Mouse (Mus musculus): ENCODE data around the gene Znhit3.

Gene Znhit3

DNA sequence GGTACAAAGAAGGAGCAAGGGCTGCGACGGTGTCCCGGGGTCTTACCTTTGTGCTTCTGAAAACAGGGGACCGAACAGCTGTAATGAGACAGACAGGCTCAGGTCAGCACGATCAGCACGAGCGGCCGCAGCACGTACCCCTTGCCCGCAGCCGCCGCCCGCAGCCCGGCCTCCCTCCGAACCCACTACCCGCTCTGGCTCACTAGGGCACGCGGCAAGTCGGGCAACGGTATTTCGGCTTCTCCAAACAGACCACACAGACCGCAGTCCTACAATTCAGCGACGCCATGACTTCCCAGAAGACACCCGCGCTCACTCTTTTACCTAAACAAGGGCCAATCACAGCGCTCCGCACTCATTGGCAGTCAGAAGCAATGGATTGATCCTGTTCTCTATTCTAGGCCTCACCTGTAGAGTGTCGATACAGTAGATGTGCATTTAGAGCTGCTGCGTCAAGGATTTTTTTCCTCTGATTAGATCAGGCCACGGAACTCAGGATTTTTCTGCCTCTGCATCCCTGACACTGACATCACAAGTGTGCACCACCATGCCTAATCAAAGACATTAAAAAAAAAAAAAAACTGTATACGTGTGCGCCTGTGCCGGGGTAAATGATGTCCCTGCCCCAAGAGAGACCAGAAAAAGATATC is at the start of gene Znhit3:
Gene Znhit3, minus strand, starts transcription at position 314 of the 650 bp plus-strand sequence.
- in situ Hi-C loops (cut with MboI, MseI) = no loop called here

- in situ Hi-C loops (cut with MboI, MseI) = no loop called here
These were observed 47.4 kb upstream of the Znhit3 start for GRCm38 (mm10) chr11:84963556-84963955.

DNA sequence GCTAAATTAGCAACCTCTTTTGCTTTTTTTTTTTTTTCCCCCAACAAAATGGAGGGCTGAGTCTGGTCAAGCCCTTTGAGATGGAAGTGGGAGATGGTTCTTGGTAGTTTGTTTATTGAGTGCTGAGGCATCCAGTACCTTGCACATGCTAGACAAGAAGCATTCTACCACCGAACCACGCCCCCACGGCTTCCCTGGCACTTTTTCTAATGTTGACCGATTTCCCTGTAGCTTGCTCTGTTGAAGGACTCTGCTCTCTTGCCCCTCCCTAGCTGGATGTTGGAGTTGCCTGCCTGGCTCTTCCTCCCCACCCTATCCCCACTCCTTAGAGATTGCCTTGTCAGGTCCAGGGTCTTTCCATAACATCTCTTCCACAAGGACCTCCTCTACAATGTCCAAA is 46.4 kb upstream of the Znhit3 start:
- in situ Hi-C loops (cut with MboI, MseI) = no loop called here

- in situ Hi-C loops (cut with MboI, MseI) = no loop called here
These were observed 45.4 kb upstream of the Znhit3 start for GRCm38 (mm10) chr11:84961571-84961970.

DNA sequence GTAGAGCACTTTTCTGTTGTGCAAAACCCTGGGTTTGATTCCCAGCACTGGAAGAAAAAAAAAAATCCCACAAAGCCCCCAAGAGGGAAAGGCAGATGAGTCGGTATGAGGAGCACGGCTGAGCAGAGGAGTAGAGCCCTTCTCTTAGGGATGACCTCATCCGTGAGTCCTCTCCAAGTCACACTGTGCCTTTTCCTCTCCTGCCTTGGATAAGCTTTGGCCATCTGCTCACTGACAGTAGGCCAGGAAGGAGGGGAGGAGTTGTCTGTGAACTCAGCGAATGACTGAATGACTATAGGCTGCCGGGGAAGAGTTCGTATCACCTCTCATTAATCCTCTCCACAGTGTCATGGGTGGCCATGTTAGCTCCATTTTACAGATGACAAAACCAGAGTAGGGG is 44.6 kb upstream of the Znhit3 start:
- in situ Hi-C loops (cut with MboI, MseI) = no loop called here

- in situ Hi-C loops (cut with MboI, MseI) = no loop called here
These were observed 44.1 kb upstream of the Znhit3 start for GRCm38 (mm10) chr11:84960291-84960690.

GRCm38 (mm10) chr11:84959701-84960181 is 43.6 kb upstream of the Znhit3 start:
- in situ Hi-C loops (cut with MboI, MseI) = no loop called here

DNA sequence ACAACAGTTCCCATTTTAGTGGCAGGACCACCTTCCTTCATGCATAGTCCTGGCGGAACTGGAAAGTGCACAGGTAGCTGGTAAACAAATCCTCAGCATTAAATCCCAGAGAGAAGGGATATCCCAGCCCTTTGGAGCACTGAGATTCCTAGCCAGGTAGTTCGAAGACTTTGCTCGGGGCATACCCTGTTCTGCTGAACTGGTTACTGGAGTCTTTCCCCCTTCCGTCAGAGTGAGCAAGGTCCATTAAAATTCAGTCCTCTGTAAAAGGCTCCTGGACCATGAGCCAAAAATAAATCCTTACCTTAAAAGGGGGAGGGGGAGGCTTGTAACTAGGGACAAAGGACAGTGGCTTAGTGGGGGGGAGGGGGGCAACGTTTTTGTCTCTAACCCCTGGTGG is 43.0 kb upstream of the Znhit3 start:
- in situ Hi-C loops (cut with MboI, MseI) = no loop called here

GRCm38 (mm10) chr11:84958271-84958630 is 42.1 kb upstream of the Znhit3 start:
- in situ Hi-C loops (cut with MboI, MseI) = no loop called here

GRCm38 (mm10) chr11:84957591-84958270 is 41.6 kb upstream of the Znhit3 start, which contains the start of gene Car4:
Gene Car4 (plus strand): TSS chr11:84957786.
- in situ Hi-C loops (cut with MboI, MseI) = no loop called here

- in situ Hi-C loops (cut with MboI, MseI) = no loop called here
These were observed 41.0 kb upstream of the Znhit3 start for GRCm38 (mm10) chr11:84957171-84957570.

- in situ Hi-C loops (cut with MboI, MseI) = no loop called here
These were observed 40.2 kb upstream of the Znhit3 start for GRCm38 (mm10) chr11:84956400-84956799.

DNA sequence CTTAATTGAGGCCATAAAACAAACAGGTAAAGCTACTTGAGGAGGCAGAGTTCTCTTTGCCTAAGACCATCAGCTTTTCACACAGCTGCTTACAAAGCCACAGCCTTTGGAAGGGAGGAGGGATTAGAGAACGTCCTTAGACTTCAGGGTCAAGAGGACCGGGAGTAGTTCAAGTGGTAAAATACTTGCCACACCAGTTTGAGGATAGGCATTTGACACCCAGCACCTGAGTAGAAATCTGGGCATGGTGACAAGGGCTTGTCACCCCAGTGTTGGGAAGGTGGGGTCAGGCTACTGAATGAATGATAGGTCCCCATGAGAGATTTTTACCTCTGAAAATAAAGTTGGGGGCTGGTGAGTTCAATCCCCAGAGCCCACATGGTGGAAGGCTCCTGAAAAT is 36.4 kb upstream of the Znhit3 start:
- in situ Hi-C loops (cut with MboI, MseI) = no loop called here

GRCm38 (mm10) chr11:84948526-84948925 is 32.4 kb upstream of the Znhit3 start:
- in situ Hi-C loops (cut with MboI, MseI) = no loop called here

GRCm38 (mm10) chr11:84948114-84948513 is 31.9 kb upstream of the Znhit3 start:
- in situ Hi-C loops (cut with MboI, MseI) = no loop called here

DNA sequence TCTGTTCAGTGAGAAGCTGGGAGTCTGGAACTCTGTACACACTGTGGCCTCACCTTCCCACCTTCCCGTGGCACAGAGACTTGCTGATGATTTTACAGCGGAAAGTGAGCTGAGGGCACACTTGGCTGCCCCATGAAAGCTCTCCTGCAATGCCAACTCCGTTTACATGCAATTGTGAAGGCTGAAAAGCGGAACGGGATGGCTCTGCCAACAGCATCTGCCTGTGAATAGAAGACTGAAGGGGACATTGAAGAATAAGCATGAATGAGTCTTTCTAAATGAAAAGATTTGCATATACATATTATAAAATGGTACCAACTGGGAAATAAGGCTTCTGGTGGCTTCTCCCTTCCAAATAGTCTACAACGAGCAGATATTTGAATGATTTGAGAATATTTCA is 31.0 kb upstream of the Znhit3 start:
- in situ Hi-C loops (cut with MboI, MseI) = no loop called here

DNA sequence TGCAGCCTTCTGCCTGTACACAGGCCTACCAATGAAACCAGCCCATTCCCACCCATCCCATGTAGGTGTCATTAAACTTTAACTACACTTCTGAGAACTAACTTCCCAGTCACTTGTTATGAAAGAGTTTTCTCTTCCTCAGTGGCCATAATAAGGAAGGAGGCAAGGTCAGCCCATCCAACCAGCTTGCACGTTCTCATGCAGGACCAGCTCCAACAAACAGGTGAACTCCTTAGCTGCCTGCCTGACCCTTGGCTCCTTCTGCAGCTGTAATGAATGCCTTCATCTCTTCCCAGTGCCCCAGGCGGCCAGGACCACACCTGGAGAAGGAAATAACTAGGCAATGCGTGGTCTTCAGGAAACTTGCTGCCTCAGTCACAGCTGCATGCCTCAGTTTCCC is 29.7 kb upstream of the Znhit3 start:
- in situ Hi-C loops (cut with MboI, MseI) = no loop called here

DNA sequence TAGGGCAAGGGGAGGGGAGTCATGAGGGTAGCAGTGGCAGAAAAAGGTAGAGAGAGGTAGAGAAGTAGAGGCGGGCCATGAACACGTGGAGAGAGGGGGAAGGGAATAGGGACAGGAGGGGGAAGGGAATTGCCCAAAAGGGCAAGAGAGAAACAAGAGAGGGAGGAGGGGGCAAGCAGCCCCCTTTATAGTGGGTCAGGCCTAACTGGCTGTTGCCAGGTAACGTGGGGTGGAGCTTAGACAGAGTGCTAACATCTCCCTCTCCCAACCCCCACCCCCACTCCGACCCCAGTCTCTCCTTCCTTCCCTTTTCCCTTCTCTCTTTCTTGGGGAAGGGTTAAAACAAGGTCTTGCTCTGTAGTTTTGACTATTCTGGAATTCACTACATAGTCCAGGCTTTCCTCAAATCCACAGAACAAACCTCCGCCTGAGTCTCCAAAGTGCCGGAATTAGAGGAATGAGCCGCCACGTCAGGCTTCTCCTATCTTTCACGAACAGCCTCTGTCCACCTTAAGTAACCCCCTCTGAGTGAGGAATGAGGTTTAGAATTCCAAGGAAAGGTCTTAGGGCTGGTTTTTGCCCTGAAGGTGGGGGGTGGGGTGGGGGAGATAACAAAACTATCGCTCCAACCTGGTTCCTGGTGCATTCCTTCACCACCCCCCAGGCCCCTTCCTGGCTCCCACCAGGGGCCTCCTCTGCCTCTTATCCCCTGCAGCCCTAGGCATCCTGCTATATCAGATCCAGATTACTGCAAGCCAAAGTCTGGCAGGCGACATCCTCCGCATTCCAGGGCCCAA is 28.7 kb upstream of the Znhit3 start:
- in situ Hi-C loops (cut with MboI, MseI) = no loop called here

- in situ Hi-C loops (cut with MboI, MseI) = no loop called here
These were observed 27.8 kb upstream of the Znhit3 start for GRCm38 (mm10) chr11:84943948-84944347.

DNA sequence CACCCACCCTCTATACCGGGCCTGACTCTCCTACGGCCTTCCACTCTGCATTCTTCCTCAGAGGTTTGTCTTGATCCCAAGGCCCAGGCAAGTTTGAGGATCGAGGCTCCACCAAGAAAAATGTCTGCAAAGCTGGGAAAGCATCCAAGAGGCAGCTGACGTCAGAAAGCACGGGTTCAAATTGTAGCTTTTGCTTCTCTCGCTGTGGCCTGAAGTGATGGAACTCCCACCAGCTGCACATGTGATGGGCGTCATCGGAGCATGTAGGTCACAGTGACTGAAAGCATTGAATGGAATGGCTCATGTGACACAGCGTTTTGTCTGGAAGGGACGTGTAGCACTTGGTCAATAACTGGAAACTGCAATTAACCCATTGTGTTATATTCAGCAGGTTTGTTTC is 24.0 kb upstream of the Znhit3 start:
- in situ Hi-C loops (cut with MboI, MseI) = no loop called here

- in situ Hi-C loops (cut with MboI, MseI) = no loop called here
These were observed 23.4 kb upstream of the Znhit3 start for GRCm38 (mm10) chr11:84939508-84940053.

DNA sequence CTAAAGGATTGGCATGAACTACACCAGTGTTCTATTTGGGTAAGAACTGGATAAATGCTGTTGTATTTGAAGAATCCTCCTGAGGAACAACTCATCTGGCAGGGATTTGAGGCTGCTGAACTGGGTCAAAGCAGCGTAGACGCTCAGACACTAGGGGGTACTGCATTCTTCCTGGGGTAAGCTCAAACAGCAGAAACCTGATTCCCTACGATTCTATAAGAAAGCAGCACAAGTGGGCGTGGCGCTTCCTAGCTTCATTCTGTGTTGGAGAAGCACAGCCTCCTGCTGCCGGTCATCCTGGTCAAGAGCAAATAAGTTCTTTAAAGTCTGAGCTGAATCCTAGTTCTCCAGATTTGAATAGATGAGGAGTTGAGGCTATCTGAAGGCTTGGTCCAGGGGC is 16.1 kb upstream of the Znhit3 start:
- in situ Hi-C loops (cut with MboI, MseI) = no loop called here
